Mouse (Mus musculus): Measurements from ENCODE around the gene Lmnb2.

The Lmnb2 gene

DNA sequence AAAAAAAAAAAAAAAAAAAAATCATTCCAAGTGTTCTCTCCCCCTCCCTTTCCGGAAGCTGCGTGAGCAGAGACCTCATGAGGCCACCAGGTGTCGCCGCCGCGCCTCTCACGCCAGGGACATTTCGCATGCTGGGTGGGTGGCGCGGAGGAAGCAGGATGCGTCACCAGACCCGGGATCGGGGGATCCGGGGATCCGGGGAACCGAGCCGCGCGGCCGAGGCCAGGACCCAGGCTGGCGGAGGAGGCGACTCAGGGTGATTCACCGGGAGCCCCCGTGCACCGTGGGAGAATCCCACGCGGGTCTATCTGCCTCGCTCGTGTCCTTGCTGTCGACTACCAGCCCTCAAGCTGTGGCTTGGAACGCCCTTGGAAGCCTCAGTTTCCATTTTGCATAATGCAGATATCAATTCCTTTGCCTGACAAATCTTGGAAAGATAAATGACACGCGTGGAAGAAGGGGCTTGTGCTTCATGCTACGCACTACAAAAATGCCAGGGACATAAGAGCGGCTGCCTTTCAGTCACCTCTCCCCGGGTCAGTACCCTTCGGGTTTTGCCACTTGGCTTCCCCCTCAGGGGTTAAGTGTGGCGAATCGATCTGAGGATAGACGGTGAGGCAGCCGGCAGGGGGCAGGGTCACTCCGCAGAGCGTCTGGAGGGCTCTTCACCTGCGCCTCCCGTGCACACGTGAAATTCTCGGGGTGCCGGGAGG lies 10.7 kb upstream of the Lmnb2 start:
- peak; percentile 95 for DNase-seq

GRCm38 (mm10) chr10:80925472-80925871 lies 7.4 kb upstream of the Lmnb2 start:
- no peak for DNase-seq

- DNase-seq: no peak
Measured at GRCm38 (mm10) chr10:80921923-80922322, 3.9 kb upstream of the Lmnb2 start.

DNA sequence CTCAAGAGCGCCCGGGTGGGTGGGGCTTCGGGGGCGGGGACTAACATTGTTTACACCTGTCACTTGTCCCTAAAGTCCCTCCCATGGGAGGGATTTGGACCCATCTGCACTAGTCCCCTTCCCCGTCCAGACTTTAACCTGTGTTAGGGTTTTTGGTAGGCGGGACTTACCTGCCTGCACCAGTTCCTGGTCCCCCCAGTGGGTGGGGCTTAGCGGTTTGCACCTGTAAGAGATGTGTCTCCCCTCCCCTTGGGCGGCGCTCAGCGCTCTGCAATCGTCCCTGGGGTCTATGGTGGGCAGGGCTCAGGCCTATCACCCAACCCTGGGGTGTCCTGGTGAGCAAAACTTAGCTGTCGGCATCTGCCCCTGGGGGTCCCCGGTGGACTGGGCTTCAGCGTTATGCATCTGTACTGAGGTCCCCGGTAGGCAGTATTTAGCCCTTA lies 688 bp downstream of the Lmnb2 start:
- DNase-seq: no peak

GRCm38 (mm10) chr10:80915736-80916135 lies 2.3 kb downstream of the Lmnb2 start:
- no peak for DNase-seq

DNA sequence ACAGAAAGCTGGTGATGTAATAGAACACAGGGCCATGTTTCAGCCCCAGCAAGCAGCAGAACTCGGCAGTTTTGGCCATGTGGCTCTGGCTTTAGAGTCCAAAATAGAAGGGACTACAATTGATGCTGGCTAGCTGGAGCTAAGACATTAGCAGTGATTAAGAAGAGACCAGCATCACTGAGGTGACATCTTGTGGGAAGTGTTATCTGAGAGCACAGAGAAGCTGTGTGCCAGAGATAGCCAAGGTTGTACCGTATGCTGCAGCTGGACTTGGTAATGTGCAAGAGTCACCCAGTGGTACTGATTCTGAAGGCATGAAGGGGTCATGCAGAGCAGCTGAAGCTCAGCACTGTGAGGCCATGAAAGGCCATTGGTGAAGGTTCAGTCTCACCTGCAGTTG lies 2.8 kb downstream of the Lmnb2 start:
- DNase-seq: no peak

GRCm38 (mm10) chr10:80914253-80914656 lies 3.8 kb downstream of the Lmnb2 start:
- DNase-seq: no peak

DNA sequence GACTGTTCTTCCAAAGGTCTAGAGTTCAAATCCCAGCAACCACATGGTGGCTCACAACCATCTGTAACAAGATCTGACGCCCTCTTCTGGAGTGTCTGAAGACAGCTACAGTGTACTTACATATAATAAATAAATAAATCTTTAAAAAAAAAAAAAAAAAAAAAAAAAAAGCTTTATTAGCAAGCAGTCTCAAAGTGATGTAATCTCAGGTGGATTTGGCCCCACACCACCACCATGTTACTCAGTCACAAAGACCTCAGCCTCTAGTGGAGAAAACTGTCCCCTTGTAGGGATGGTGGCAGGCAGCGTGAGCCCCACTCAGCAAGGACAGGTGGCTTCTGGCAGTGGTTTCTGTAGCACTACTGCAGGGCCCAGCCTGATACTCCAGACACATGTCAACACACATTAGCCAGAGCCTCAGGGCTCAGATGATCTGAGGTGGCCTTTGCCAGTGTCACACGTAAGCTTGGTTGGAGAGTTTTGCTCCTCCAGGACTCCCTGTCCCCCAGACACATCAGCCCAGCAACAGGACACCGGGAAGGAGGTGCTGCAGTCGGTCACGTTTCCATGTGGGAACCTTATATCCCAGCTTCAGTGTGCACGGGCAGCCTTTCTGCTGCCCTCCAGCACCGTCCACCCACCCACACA lies 4.6 kb downstream of the Lmnb2 start:
- DNase-seq: no peak

- DNase-seq: no peak
Measured at GRCm38 (mm10) chr10:80911891-80912290, 6.2 kb downstream of the Lmnb2 start.

DNA sequence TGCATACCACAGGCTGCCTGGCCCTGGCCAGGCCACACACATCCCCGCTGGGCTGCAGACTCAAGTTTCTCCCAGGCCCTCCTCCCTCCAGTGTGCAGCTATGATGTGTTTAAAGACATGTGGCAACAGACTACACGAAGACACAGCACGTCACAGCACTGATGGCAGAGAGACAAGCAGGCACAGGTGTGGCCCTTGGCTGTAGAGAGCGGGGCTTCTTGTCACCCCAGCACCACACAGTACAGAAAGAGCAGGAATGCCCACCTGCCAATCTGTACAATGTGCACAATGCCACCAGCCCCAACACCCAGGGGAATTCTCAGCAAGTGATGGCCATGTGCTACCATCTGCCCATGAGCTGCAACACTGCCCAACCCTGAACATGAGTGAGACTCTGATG lies 6.7 kb downstream of the Lmnb2 start:
- no peak for DNase-seq

- no peak for DNase-seq
Measured at GRCm38 (mm10) chr10:80909375-80910162, 8.5 kb downstream of the Lmnb2 start.

DNA sequence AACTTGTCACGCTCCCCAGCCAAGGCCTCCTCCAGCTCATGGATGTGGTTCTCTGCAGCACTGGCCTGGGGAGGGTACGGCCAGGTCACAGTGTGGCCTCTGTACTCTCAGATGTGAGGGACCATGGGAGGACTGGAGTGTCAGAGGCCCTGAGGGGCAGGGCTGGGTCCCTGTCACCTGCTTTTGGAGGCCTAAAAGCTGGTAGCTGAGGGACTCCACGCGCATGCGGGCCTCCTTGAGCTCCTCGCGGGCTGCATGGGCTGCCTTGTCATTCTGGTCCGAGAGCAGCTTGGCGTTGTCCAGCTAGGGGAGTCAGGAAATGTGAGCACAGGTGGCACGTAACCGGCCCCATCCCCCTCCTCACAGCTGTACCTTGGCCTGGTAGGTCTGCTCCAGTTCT lies 13.3 kb downstream of the Lmnb2 start:
- no peak for DNase-seq

GRCm38 (mm10) chr10:80904004-80904693 lies 13.9 kb downstream of the Lmnb2 start:
- DNase-seq: no peak

DNA sequence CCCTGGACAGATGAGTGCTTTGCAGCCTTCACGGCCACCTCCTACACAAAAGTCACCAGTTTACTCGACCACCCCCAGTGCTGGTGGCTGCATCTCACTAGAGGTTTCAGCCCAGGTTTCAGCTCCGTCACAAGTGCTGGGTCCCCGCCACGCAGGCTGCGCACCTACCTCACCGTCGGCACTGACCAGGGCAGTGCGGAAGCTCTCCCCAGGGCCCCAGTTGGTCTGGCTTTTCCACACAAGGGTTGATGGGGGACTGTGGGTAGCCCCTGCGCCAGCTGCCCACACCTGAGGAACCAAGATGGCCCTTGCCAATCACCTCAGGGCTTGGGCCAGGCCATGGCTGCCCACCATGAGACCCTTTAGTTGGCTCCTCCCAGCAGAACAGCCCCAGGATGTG lies 14.8 kb downstream of the Lmnb2 start:
- no peak for DNase-seq

DNA sequence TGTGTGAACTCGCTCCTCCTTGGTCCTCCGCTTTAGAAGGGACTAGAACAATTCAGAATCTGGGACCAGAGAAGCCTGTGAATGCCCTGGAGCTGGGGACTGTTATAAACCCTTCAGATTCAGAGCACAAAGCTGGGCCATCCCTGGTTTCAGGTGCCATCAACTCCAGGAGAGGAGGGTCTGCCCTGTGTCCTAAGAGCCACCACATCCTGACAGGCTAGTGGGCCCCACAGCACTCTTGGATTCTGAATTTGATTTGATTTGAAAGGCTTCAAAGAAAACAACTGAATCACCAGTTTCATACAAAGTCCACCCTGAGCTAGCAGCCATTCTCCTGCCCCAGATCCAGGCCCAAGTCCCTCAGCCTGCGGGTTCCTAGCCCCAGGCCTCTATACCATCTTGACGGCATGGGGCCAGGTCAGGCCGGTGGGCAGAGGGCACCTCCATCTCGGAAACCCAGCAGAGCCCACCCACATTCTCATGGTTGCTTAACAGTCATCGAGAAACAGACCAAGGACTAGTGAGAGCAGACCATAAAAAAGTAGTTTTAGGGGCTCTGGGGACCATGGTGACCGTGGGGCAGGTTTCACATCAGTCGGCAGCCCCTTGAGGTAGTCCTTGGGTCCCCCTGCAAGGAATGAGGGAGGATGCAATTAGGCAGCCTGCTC lies 15.6 kb downstream of the Lmnb2 start:
- DNase-seq: no peak

DNA sequence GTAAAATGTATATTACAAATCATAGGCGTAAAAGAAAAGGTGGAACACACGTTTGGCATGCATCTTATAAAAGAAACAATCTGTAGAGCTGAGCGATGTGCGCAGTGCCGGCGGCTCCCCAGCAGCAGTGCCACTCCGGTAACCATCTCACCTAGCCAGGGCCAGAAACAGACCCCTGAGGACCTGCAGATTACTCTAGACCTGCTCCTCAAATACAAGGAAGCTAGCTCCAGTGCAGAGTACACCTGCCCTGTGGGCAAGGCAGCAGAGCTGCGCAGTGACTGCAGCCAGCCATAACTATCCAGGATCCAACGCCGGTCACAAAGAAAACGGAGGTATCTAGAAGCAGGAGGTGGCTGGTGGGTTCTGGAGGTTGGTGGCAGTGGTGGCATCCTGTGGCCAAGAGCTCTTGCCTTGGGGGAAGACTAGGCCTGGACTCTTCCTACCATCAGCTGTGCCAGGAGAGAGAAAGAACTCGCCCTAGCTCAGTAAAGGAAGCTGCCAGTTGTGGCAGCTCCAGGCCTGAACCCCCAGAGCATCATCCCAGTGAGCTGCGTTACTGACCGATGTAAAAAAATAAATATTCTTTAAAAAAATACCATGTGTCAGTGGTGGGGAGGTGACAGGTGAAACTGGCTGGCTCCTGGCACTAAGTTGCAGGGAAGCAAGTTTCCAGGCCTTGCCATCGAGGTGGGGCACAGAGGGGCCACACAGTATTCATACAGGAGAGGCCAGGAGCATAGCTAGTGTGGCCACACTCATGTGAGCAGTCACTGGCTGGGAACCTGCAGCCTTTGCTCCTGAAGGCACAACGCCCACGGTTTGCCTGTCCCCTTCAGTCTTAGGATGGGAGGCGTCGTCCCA lies 16.4 kb downstream of the Lmnb2 start:
- no peak for DNase-seq

DNA sequence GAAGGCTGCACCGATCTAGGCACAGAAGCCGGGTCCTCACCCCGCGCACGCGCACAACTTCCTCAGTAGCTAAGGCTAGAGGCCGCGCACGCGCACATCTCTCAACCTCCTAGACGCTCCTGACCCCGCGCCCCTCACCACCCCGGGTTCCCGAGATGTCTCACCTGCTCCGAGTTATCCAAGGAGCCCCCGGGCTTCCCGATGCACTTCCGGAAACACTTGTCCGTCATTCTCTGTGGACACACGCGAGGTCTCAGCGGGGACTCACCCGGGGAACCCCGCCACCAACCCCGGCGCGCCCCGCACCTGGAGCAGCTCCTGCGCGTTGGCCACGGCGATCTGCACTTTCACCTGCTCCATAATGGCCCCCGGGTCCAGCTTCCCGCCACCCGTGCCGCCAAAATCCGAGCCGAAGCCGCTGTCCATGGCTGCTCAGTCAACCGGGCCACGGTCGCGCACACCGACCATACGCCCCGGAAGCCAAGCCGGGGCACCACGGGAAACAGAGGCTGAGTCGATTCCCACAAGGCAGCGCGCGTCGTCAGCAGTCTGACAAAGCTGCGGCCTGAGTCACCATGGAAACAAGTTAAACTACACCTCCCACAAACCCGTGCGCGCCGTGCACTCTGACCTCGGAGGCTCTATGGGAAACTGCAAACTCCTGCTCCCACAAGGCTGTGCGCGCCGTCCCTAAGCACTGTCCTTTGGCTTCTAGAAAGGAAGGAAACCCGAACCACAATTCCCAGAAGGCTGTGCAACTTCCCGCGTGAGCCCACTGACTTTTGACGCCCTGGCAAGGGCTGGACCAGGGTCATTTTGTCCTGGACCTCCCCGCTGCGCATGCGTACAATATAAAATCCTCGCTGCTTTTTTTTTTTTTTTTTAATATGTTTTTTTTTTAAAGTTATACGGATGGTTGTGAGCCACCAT lies 17.5 kb downstream of the Lmnb2 start, which contains the start of gene Timm13:
Gene Timm13, minus strand, starts transcription at position 652 of the 930 bp plus-strand sequence.
- peak; percentile 98 for DNase-seq

GRCm38 (mm10) chr10:80899591-80900317 lies 18.3 kb downstream of the Lmnb2 start:
- DNase-seq: no peak

GRCm38 (mm10) chr10:80899074-80899473 lies 19.0 kb downstream of the Lmnb2 start:
- DNase-seq: no peak
